Mouse (Mus musculus) lung, postnatal 0 days (tissue): ENCODE measurements around the gene V1ra8.

Experiments
- CTCF ChIP-seq: IDR thresholded peaks from 2 replicates; pipeline ENCODE4 v1.5.1; 2016; ENCODE audit warnings: antibody characterized with exemption, mild to moderate bottlenecking
- EP300 ChIP-seq: IDR thresholded peaks from 2 replicates; pipeline ENCODE4 v1.6.1; 2016; ENCODE audit warnings: antibody characterized with exemption, mild to moderate bottlenecking, control low read depth

GRCm38 (mm10) chr6:90160139-90160538 is 42.5 kb upstream of the V1ra8 start:
- TF ChIP-seq CTCF (no peak), EP300 (no peak)
